Mouse (Mus musculus) adrenal gland, postnatal 4 days (tissue): ENCODE measurements around the gene Fbxw4. TPM values are rescaled to one million over a fixed set of nuclear protein-coding genes. Genes with fewer than 3 reads are reported as not detected.

Experiments
- DNase-seq, 2 experiments: peaks; one replicate each; pipeline ENCODE4 v3.0.0; 2021 to 2022; ENCODE audit warnings: low spot score in 2 of 2, mixed read lengths in 2 of 2
- long read RNA-seq, 2 experiments: library from polyadenylated mRNA; stranded (forward); transcript quantifications; one replicate each; pipeline ENCODE4 v2.0.0; 2021
- total RNA-seq, 2 experiments: library from RNA; stranded (reverse); gene quantifications; 2 replicates each; pipeline ENCODE4 v1.2.3; 2021

The Fbxw4 gene
- 10 to 100 TPM; 29.3 to 31.6 TPM for total RNA-seq
- long read RNA-seq, experiment 1, transcript Fbxw4-201 (9 exons, 2,068 nt) = major isoform, 7 of 17 reads
- long read RNA-seq, experiment 1, partial matches to known transcripts = 0 of 17 reads
- long read RNA-seq, experiment 1, other reads (novel, unspliced or antisense) = 9 of 17 reads
- long read RNA-seq, experiment 2, transcript Fbxw4-201 (9 exons, 2,068 nt) = major isoform, 48 of 73 reads
- long read RNA-seq, experiment 2, partial matches to known transcripts = 1 of 73 reads
- long read RNA-seq, experiment 2, other reads (novel, unspliced or antisense) = 22 of 73 reads

DNA sequence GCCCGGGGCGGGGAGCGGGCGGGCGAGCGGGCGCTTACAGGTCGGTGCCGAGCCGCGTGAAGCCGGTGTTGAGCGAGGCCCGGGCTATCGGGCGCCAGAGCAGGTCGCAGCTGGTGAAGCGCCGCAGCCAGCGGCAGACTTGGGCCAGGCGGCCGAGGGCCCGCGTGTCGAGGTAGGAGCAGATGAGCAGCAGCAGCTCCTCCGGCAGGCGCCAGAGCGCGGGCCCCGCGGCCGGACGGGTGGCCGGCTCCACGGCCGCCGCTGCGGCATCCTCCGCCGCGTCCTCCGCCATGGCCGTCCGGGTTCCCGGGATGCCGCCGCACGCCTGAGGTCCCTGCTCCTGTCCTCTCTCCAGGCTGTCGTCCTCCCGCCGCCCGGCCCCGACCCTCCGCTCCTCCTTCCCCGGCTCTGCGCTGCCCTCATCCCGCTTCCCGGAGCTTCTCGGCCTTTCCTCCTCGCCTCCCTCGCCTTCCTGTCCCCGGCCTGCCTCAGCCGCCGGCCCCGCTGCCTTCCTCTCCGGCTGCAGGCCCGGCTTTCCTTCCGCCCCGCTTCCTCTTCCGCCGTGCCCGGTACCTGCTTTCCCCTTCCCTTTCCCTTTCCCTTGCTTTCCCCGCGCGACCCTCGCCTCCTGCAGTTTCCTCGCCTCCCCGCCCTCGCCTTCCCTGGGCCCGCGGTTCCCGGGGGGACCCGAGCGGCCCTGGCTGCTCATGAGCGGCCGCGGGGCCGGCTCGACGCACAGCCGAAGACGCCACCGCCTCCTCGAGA, at the start of gene Fbxw4:
Gene Fbxw4, minus strand, starts transcription at position 575 of the 765 bp plus-strand sequence.
- peak; percentile 49 to 62 for DNase-seq

DNA sequence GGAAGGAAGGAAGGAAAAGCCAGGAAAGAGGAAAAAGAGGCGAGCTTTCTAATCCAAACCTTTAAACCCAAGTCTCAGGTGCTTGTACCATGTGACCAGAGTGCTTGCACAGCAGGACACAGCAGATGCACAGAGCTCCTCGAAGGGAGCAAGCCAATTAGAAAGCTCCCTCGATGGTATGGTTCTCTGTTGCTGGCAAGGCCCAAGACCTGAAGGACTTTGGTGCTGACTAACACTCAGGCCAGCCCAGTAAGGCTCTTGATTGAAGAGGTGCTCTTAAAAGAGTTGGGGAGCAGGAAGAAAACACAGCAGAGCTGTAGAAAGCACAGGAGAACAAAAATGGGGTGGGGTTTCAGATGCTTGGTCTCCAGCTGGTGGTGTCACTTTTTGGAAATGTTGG, 48.6 kb upstream of the Fbxw4 start:
- no peak for DNase-seq

DNA sequence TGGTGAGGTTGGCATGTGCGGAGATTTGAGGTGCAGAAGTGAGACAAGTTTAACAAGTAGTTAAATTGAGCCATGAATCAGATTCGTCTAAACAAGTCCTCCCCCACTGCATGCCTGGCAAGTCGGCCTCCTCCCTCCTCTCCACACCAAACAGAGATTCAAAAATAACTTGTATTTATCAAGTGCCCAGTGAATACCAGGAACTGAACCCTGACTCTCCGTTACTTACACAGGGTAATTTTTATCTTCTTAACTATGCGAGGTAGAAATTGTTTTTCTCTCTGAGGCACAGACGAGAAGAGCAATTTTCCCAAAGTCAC, 36.1 kb upstream of the Fbxw4 start:
- no peak for DNase-seq

DNA sequence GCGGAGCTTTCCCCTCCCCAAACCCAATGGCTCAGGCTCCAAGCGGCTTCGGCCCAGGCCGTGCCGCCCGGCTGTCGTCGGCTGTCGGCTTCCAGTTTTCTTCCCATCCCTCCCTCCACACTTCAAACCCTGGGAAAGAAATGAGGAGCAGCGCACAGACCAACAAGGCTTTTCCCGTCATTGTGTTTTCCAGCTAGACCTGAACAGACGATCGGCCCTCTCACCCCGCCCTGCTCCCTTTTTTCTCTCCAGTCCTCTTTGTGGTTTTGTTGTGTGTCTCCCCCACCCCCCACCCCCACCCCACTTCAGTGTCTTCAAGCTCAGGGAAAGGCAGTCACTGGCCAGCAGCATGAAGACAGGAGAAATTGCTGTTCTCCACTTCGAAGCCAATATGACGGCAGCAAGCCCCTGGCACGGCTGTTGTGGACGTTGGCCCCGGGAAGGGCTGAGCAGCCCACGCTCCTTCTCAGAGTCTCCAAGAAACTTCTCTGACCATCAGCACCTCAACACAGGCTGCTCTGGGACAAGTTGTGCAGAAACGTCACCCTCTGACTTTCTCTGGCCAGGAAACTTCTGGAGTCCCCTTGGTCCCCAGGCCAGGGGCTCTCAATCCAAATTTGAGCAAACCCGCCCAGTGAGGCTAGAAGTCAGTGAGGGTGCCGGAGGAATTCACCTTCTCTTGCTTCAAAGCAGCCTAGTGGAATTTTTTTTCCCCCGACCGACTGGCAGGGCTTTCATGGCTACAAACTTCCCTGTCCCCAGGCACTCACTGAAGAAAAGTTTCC, 35.6 kb upstream of the Fbxw4 start:
- no peak for DNase-seq

DNA sequence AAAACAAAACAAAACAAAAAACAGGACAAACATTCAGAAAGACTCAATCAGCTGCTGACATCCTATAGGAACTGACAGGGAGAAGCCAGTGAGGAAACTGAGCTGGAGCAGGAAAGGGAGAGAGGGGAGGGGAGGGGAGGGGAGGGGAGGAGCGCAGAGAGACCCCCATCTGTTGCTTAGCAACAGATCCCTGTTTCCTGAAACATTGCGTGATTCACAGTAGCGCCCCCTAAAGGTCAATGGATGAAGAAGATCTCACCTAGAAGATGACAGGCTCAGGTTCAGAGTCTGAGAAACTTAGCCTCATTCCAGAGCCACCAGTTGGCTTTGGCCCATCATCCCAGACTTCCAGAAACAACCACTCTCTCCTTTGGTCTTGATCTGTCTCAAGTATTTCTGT, 33.9 kb upstream of the Fbxw4 start:
- DNase-seq = no peak

DNA sequence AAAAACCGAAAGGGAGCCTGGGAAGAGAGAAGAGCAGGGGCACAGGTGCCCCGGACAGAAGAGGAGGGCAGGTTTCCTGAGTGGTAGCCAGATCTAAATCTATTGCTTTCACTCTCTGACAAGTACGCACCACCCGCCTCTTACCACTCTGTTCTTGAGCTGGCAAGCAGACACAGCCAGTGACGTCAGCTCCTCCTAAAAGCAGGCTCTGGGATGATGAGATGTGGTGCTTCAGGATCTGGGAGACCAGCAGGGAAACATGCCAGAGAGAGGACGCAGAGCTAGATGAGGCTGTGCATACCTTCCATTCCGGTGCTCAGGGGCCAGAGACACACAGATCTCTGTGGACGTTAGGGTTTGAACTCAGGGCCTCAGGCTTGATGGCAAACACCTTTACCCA, 32.1 kb upstream of the Fbxw4 start:
- no peak for DNase-seq

DNA sequence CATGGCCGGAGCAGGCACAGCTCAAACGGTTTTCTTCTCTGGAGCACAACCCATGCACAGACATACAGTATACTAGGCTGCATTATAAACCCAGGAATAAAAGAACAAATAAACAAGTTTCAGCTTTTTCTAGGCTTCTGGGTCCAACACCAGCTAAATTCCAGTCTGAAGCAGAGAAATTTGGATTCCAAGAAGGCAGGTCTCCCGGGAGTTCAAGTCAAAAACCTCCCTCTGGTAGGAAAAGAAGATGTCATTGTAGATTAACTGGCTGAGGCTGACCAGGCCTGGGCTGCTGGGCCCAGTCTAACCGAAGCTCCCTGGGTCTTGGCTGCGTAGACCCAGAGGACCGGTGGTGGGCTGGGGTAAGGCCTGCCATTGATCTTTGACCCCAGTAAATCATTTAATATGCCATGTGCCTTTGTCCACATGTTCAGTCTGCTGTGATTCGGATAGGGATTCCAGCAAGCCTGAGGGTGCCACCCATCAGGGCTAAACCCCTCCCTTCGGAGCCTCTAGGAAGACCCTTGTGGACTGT, 31.0 kb upstream of the Fbxw4 start:
- no peak for DNase-seq

DNA sequence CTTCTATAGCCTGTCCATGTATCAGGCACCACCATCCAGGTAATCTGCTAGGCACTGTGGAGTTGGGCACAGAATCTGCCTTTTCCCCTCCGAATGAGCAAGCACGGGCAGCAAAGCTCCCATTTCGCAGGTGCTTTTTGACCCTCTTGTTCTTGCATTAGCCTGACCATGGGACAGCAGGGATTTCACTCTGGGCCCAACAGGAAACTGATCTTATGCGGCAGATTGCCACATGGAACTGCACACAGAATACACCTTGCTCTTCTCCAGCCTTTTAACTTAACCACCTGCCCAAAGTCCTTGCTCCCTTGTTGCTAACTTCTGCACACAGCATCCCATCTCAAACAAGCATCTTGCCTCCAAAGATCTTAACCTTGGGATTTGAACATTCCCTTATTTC, 26.9 kb upstream of the Fbxw4 start:
- no peak for DNase-seq

DNA sequence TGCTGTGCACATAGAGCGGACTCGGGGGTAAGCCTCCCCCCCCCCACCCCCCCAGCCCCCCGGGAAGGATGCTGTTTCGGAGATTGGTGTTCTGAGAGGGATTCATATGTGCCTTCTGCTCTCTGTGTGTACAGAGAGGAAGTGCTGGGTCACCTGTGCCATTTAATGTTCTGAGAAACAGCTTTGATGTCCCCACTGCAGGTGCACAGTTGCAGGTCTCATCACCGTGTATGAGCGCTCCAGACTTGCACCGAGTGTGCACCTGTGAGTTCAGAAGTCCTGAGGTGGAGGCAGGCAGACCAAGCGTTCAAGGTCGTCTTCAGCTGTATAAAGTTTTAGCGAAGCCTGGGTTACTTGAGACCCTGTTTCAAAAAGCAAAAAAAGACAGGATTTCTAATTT, 23.6 kb upstream of the Fbxw4 start:
- DNase-seq = no peak

DNA sequence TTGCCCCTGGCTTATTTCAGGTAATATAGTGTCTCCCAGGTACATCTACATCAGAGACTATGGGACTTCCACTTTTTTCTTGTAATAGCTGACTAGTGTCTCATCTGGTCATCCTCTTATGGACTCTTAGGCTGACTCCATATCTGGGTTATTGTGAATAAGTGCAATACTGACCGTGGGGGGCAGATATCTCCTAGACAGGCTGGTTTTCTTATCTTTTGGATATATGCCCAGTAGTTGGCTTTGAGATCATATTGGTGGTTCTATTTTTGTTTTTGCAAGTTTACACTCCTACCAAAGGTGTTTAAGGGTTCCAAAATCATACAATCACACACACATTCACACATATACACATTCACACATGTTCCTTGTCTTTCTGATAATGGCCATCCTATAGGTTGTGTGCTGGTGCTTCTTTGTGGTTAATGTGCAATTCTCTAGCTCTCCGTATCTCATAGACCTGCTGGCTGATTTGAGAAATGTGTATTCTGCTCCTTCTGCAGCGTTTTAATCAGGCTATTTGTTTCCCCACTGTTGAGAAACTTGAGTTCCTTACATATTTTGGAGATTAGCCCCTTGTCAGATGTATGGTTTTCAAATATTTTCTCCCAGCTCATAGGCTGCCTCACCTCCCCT, 20.5 kb upstream of the Fbxw4 start:
- no peak for DNase-seq

DNA sequence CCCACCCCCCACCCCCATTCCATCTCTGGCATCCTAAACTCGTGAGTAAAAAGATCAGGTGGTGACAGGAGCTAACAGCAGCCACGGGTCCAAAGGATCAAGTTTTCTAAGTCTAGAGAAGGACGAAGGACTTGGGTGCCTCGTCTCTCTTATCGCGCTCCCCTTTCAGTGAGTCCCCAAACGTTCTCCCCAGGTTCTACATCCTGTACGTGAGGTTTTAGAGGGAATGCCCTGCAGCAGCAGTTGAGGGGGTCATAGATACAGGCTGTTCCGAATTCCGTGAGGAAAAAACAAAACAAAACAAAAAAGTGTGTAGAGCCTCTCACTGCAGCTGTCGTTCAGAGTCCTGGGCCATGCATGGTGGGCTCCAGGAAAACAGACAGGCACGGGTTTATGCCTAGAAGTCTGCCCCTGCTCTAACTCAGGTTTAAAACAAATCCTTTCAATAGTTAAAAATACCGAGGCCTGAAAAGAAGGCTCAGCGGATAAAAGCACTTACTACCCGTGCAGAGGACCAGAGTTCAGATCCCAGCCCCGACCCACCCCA, 16.7 kb upstream of the Fbxw4 start:
- no peak for DNase-seq

DNA sequence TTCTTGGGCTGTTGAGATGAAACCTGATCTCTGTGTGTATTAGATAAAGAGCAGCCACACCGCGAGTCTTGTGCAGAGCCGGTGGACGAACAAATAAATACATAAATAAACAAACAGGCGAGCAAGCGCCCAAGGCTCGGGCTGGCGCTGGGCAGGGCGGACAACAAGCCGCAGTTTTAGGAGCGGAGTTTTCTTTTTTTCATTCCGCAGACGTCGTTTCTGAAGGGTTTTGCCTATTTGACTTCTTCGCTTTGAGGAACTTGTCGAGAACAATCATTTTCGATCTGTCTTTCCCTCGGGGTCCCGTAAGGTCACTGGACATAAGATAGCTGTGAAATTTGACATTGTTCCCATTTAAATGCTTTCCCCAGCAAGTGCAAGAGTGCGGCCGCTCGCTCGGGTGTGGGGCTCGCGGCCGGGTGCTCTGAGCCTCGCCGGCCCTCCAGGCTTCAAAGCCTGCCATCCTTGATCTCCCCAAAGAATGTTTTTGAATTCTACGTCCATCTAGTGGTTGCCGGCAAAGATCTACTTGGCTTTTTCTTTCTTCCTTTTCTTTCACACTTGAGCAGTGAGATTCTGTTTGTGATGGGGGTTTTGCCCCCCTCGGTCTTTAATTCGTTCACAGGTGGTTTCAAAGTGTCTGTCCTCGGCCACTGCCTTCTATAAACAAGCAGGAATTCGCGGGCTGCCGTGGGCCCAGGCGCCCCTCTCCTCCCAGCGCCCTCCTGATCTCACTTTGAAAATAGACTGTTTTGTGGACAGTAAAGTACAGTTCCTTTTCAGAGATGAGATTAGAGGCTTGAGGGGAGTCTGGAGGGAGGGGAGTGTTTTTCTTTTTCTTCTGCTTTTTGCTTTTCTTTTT, 15.8 kb upstream of the Fbxw4 start:
- no peak for DNase-seq

DNA sequence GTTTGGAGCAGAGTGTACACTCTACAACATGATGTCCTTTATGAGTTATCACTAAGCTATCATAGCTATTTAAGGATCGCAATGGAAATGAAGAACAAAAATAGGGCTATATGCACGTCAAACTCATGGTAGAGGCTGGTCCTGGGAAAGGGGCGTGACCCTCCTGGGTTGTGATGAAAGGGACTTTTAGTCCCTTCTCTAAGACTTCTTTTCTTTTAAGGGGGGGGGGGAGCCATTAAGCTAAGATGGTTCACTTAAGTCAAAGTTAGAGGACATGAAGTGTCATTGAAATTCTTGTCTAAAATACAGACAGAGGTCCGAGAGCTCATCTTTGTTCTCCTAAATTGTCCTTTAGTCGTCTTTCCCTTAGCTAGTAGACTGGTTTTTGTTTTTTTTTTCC, 15.1 kb upstream of the Fbxw4 start:
- no peak for DNase-seq

DNA sequence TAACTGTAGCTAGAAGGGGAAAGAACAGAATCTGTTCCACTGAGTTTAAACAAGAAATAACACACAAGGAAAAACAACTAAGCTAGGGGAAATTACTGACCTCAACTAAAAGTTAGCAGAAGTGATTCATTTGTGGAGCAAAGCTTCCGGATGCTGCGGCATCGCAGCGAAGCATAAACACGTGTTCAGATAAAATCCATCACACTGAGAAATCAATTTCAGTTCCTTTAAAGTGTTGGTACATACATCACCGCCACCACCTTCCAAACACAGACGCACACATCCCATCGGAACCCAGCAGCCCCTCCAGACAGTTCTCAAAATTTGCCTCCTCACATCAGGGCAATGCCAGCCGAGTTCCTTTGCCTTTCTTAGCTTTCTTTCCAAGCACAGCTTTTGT, 12.9 kb upstream of the Fbxw4 start:
- DNase-seq = no peak

DNA sequence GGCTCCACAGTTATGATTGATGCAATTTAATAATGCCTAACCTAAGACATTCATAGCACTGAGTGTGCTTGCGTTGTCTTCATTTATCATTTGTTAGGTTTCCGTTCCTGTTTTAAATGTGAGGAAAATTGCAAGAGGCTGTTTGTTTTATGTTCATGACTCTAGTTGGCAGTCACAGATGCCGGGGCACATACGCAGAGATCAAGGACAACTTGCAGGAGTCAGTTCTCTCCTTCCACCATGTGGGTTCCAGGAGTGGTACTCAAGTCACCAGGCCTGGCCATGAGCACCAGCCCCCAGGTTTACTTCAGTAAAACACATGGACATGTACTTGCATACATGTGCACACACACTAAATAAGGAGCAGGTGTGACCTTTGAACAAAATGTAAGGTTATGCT, 8.9 kb upstream of the Fbxw4 start:
- DNase-seq = no peak

DNA sequence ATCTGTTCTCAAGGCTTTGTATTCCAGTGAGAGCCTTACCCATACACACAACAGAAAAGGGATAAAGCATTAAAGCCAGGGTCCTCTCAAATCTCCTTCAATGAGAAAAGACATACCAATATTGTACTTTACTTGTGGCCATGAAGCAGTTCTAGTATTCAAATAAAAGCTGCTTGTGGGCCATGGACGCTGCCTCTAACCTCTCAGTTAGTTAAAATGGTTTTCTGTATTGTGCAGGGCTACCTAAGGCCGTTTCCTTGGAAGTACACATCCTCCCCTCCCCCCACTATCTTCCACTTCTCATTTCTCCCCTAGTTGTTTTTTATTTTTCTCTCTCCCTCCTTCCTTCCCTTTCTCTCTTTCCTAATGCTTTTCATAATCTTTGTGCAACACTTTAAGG, 3.7 kb upstream of the Fbxw4 start:
- DNase-seq = no peak

DNA sequence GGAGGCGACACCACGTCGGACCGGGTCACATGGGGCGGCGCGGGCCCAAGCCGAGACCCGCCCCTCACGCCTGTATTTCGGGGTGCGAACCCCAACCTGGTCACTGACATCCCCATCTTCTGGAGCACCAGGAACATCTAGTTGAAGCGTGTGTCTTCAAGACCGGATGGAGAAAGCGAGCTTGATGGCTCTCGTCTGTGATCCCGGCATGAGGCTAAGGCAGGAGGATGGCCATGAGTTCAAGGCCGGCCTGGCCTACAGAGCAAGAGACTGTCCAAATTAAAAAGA, 335 bp upstream of the Fbxw4 start:
- no peak for DNase-seq

DNA sequence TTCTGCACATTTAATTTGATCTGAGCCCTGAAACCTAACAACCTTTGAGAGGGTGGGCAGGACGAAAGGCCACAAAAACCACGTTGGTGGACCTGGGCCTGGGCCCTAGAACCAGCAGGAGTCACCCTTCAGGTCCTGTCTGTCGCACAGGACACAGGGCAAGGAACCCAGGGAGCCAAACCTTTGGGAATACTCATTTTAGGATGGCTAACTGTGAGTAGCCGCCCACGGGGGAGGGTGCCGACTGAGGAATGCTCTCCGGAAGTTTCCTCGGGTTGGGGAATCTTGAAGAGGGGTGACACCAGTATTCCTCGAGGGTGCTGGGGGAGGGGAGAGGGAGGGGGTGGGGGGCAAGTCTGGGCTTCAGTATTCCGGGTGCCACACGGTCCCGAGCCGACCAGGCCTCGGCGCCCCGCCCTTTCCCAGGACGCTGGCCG, 793 bp downstream of the Fbxw4 start:
- no peak for DNase-seq

DNA sequence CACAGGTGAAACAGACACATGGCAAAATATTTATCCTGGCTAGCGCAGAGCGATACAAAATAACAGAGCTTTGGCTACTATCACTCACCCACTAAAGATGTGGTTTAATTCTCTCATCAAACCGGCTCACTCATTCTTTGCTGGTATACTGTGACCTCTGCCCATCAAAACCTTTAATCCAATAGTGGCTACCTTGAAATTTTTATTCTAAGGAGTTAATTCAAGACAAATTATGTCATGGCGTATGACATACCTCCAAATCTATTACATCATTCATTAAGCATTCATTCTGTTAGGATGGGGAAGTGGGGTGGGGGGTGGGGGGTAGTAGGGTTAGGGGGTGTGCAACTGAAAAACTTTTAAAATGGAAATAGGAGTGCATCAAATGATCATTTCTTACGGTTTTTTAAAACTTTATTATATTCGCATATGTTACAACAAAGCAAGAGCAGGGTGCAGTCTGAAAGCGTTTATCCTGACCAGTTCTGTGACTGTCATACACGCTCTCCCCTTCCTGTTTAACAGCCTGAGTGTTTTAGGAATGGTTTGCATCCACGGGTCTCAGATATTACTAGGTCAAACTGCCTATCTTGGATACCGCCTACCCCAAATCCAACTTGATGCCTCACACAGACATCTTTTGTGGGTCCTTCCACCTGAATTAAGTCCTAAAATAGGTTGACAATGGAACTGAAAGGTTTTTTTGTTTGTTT, 1.4 kb downstream of the Fbxw4 start:
- DNase-seq = no peak

DNA sequence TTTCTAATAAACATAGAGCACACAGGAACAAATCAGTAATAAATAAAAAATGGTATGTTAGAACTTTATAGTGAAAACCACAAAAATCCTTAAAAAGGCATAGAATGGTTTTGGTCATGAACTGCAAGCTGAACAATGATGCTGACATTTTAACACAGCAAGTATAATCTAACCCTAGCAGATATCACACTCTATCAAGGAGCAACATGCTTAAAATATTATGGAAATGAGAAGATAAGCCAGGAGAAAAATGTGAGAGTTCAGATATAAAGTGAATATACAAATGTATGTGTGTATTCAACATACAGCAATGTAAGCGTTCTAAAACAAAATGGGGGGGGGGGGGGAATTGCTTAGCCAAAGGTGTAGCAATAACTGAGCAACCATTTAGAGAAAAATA, 2.3 kb downstream of the Fbxw4 start:
- DNase-seq = no peak
